Mouse (Mus musculus): ENCODE data around the gene Pwp2. TPM values are rescaled to one million over a fixed set of nuclear protein-coding genes. Genes with fewer than 3 reads are reported as not detected.
A peak's percentile ranks its signal among the peaks of the same experiment; 100 is the strongest.
"Not testable (repeated sequence)": the region's sequence is repeated elsewhere in the genome, so short reads cannot be mapped to it uniquely, and the experiment has no call there.

Gene Pwp2
- polyA plus RNA-seq, 1 experiment: 8.7 TPM

- Histone ChIP-seq H3K4me1 (ENCODE audit: control insufficient read depth, insufficient read depth, low read length) (no peaks in the 10 kb centered on the region), H3K4me3 (replicated peaks; ENCODE audit: extremely low read depth, low read depth, low read length) (no peak overlapping the region)
- no peak for DNase-seq
- no peak for TF ChIP-seq CTCF (IDR thresholded peaks at IDR 0.05; ENCODE audit: insufficient read depth, low read length)
- no peak for TF ChIP-seq POLR2A (IDR thresholded peaks at IDR 0.05; ENCODE audit: borderline replicate concordance, extremely low read depth, low read depth, low read length)
- 97% methylated on average over 1 of the region's 1 CpGs for WGBS
Measured at GRCm38 (mm10) chr10:78219528-78219927, 34.6 kb upstream of the Pwp2 start.

- no peak overlapping the region for H3K4me3 ChIP-seq (replicated peaks; ENCODE audit: extremely low read depth, low read depth, low read length)
- H3K4me1 ChIP-seq (ENCODE audit: control insufficient read depth, insufficient read depth, low read length): no peaks in the 10 kb centered on the region
- WGBS: 85% methylated on average over 6 of the region's 6 CpGs
- DNase-seq: no peak
- no peak for TF ChIP-seq CTCF (IDR thresholded peaks at IDR 0.05; ENCODE audit: insufficient read depth, low read length)
- no peak for TF ChIP-seq POLR2A (IDR thresholded peaks at IDR 0.05; ENCODE audit: borderline replicate concordance, extremely low read depth, low read depth, low read length)
Measured at GRCm38 (mm10) chr10:78218576-78218975, 33.6 kb upstream of the Pwp2 start.

- DNase-seq: no peak
- H3K4me3 ChIP-seq (replicated peaks; ENCODE audit: extremely low read depth, low read depth, low read length): no peak overlapping the region
- TF ChIP-seq CTCF (IDR thresholded peaks at IDR 0.05; ENCODE audit: insufficient read depth, low read length) (no peak), POLR2A (IDR thresholded peaks at IDR 0.05; ENCODE audit: borderline replicate concordance, extremely low read depth, low read depth, low read length) (no peak)
- 53% methylated on average over 6 of the region's 6 CpGs for WGBS
- H3K4me1 ChIP-seq (ENCODE audit: control insufficient read depth, insufficient read depth, low read length): no peaks in the 10 kb centered on the region
Measured at GRCm38 (mm10) chr10:78216376-78217083, 31.6 kb upstream of the Pwp2 start.

- no peak overlapping the region for H3K4me3 ChIP-seq (replicated peaks; ENCODE audit: extremely low read depth, low read depth, low read length)
- 93% methylated on average over 9 of the region's 9 CpGs for WGBS
- no peak for DNase-seq
- no peaks in the 10 kb centered on the region for H3K4me1 ChIP-seq (ENCODE audit: control insufficient read depth, insufficient read depth, low read length)
- TF ChIP-seq CTCF (IDR thresholded peaks at IDR 0.05; ENCODE audit: insufficient read depth, low read length) (no peak), POLR2A (IDR thresholded peaks at IDR 0.05; ENCODE audit: borderline replicate concordance, extremely low read depth, low read depth, low read length) (no peak)
Measured at GRCm38 (mm10) chr10:78214371-78214770, 29.4 kb upstream of the Pwp2 start.

DNA sequence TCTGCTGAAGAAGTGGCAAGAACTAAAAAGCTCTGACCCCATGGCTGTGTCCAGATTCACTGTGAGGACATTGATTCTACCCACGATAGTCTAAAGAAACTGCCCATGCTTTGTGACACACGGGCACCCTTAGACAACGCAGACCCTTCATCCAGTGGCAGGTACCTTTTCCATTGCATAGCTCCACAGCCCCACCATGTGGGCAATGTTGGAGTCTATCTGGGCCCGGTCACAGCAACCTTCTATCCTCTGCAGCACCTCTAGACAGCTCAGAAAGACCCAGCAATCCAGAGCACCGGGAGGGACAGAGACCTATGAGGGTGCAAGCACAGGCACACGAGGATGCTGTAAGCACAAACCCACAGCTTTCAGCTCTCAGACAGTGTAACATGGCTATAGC is 26.4 kb upstream of the Pwp2 start:
- no peaks in the 10 kb centered on the region for H3K4me1 ChIP-seq (ENCODE audit: control insufficient read depth, insufficient read depth, low read length)
- H3K4me3 ChIP-seq (replicated peaks; ENCODE audit: extremely low read depth, low read depth, low read length): no peak overlapping the region
- DNase-seq: no peak
- TF ChIP-seq CTCF (IDR thresholded peaks at IDR 0.05; ENCODE audit: insufficient read depth, low read length): peak; percentile 35; the same call in 1 of the 2 replicates
- no peak for TF ChIP-seq POLR2A (IDR thresholded peaks at IDR 0.05; ENCODE audit: borderline replicate concordance, extremely low read depth, low read depth, low read length)
- WGBS: 71% methylated on average over 6 of the region's 6 CpGs

DNA sequence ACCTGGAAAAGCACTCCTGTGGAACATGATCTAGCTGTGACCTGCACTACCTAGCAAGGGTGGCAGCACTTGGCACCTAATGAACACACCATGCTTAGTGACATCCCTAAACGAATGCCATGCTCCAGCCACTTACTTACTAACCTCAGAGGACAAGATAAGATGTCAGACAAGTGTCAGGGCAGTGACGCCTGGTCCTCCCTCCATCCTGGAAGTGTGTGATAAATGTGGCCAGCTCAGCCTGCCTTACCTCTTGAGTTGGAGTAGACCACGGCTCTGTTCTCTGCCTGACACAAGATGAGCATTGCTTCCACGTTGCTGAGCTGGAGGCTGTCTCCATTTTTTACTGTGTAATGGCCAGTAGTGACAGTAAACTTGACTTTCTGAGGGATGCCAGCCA is 16.2 kb upstream of the Pwp2 start:
- DNase-seq: no peak
- 85% methylated on average over 4 of the region's 4 CpGs for WGBS
- TF ChIP-seq CTCF (IDR thresholded peaks at IDR 0.05; ENCODE audit: insufficient read depth, low read length): no peak
- no peaks in the 10 kb centered on the region for H3K4me1 ChIP-seq (ENCODE audit: control insufficient read depth, insufficient read depth, low read length)
- no peak overlapping the region for H3K4me3 ChIP-seq (replicated peaks; ENCODE audit: extremely low read depth, low read depth, low read length)

DNA sequence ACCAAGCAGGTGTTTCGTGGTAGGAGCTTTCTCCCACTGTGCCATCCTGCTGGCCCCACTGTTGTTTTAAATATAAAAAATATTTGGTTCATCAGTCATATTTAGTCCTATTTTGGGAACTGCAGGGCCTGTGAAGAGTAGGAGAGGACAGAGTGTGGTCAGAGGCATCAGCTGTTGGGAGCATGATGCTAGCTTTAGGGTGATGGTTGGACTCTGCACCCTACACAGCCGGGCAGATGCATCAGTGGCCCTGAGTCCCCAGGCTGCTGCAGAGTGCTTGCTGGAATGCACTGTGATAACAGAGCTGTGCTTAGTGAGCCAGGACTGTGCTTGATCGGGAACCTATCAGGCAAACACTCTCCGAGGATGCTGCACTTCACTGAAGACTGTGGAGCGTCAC is 8.0 kb upstream of the Pwp2 start:
- no peak for DNase-seq
- TF ChIP-seq POLR2A (IDR thresholded peaks at IDR 0.05; ENCODE audit: borderline replicate concordance, extremely low read depth, low read depth, low read length) (no peak), CTCF (IDR thresholded peaks at IDR 0.05; ENCODE audit: insufficient read depth, low read length) (no peak)
- WGBS: 90% methylated on average over 5 of the region's 5 CpGs
- Histone ChIP-seq H3K4me1 (ENCODE audit: control insufficient read depth, insufficient read depth, low read length) (no peaks in the 10 kb centered on the region), H3K4me3 (replicated peaks; ENCODE audit: extremely low read depth, low read depth, low read length) (no peak overlapping the region)

DNA sequence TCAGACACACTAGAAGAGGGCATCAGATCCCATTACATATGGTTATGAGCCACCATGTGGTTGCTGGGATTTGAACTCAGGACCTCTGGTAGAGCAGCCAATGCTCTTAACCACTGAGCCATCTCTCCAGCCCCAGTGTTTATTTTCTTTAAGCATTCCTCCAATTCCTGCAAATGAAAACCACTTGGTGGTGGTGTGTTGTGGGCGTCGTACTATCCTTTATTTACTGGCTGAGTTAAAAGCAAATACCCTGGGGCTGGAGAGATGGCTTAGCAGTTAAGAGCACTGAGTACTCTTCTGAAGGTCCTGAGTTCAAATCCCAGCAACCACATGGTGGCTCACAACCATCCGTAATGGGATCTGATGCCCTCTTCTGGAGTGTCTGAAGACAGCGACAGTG is 1.1 kb upstream of the Pwp2 start:
- WGBS: 80% methylated on average over 4 of the region's 4 CpGs
- H3K4me3 ChIP-seq (replicated peaks; ENCODE audit: extremely low read depth, low read depth, low read length); H3K4me1 ChIP-seq (ENCODE audit: control insufficient read depth, insufficient read depth, low read length); DNase-seq: not testable (repeated sequence)

DNA sequence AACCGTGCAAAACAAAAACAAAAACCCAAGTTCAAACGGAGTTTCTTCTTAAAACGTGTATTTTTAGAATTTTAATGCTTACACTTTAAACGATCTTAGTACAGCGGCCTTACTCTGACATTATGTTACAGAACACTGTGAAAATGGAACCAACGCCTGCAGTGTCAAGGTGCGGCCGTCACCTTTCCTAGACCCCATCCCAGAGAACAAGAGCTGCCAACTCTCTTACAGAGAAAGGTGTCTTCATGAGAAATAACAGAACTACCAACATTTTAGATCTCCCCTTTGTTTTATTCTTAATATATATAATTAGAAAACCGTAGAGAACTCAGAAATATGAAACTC is 404 bp upstream of the Pwp2 start:
- DNase-seq: no peak
- peaks cover 6% of the 10 kb centered on the region; the same call in 1 of the 2 replicates for H3K4me1 ChIP-seq (ENCODE audit: control insufficient read depth, insufficient read depth, low read length)
- TF ChIP-seq CTCF (IDR thresholded peaks at IDR 0.05; ENCODE audit: insufficient read depth, low read length) (no peak), POLR2A (IDR thresholded peaks at IDR 0.05; ENCODE audit: borderline replicate concordance, extremely low read depth, low read depth, low read length) (no peak)
- 7% methylated on average over 9 of the region's 9 CpGs for WGBS
- H3K4me3 ChIP-seq (replicated peaks; ENCODE audit: extremely low read depth, low read depth, low read length): peak overlapping the region; percentile 86

DNA sequence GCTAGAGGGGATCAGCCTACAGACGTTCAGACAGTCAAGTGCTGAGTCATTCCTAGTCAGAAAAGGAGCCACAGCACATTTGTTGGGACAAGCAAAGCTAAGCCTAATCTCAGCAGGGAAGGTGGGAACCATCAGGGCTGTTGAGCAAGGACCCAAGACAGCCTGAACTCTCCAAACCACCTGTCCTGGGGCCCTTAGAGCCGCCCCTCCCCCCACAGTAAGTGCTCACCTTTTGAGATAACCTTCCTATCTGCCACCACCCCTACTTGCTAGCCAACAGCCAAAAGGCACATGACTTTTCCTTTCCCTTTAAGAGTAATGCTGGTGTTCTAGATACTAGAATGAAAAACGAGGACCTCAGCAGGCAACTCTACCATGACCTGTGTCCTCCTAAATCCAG is 1.4 kb downstream of the Pwp2 start:
- Histone ChIP-seq H3K4me1 (ENCODE audit: control insufficient read depth, insufficient read depth, low read length) (peaks cover 6% of the 10 kb centered on the region; the same call in 1 of the 2 replicates), H3K4me3 (replicated peaks; ENCODE audit: extremely low read depth, low read depth, low read length) (no peak overlapping the region)
- 68% methylated on average over 3 of the region's 3 CpGs for WGBS
- DNase-seq: no peak
- no peak for TF ChIP-seq CTCF (IDR thresholded peaks at IDR 0.05; ENCODE audit: insufficient read depth, low read length)
- no peak for TF ChIP-seq POLR2A (IDR thresholded peaks at IDR 0.05; ENCODE audit: borderline replicate concordance, extremely low read depth, low read depth, low read length)
